Mouse (Mus musculus) erythroblast, embryonic 14.5 days (primary cell): ENCODE measurements at regions not wholly inside any gene's neighbourhood (a gene's known extent, or its start where the extent isn't known, plus 50 kb on each side); places are given as distances from the start of the nearest gene placed in this dataset.
"Not testable (repeated sequence)": the region's sequence is repeated elsewhere in the genome, so short reads cannot be mapped to it uniquely, and the experiment has no call there.

Experiments used
- H3K27me3 ChIP-seq: 2 replicates; pipeline ENCODE4 v1.6.1; 2012; ENCODE audit warnings: inconsistent platforms; ENCODE audit not compliant: control insufficient read depth
- H3K36me3 ChIP-seq: 2 replicates; pipeline ENCODE4 v1.6.1; 2012; ENCODE audit warnings: mild to moderate bottlenecking, inconsistent platforms; ENCODE audit not compliant: control insufficient read depth
- H3K4me1 ChIP-seq: 2 replicates; pipeline ENCODE4 v1.6.1; 2012; ENCODE audit warnings: inconsistent platforms; ENCODE audit not compliant: control insufficient read depth
- H3K4me3 ChIP-seq: replicated peaks from 2 replicates; pipeline ENCODE3; 2012; ENCODE audit warnings: moderate library complexity, mild to moderate bottlenecking, inconsistent platforms
- H3K9me3 ChIP-seq: 2 replicates; pipeline ENCODE4 v1.6.1; 2012; ENCODE audit warnings: low read length, inconsistent platforms, mixed read lengths; ENCODE audit not compliant: control insufficient read depth
- GATA1 ChIP-seq: IDR thresholded peaks from 2 replicates; pipeline ENCODE4 v1.6.1; 2012; ENCODE audit warnings: low read length, inconsistent platforms, mixed read lengths
- TAL1 ChIP-seq: IDR thresholded peaks from 3 replicates; pipeline ENCODE4 v1.6.1; 2012; ENCODE audit warnings: low read length, inconsistent platforms, mixed read lengths

DNA sequence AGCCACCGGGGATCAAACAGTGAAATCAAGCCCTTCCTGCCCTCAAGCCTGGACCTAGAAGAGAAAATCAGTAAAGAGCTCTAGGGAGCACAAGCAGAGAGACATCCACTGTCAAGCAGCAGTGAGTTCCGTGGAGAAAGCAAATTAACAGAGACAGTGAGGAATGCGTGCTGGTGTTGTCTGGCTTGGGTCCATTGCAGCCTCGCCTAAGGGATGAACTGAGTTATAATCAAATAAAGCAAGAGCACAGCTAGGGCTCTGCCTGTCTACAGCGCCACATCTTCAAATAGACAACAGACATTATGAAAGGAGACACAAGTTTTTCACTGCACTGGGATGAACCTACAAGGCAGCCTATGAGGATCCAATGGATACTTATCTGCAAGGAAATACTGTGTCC is 62.3 kb upstream of the Xcl1 start:
- TF ChIP-seq GATA1 (no peak), TAL1 (no peak)
- Histone ChIP-seq H3K4me1 (no peaks in the 10 kb centered on the region), H3K4me3 (no peak overlapping the region), H3K36me3 (no peaks in the 10 kb centered on the region), H3K27me3 (no peaks in the 10 kb centered on the region), H3K9me3 (peaks cover 2% of the 10 kb centered on the region; the same call in 1 of the 2 replicates)

DNA sequence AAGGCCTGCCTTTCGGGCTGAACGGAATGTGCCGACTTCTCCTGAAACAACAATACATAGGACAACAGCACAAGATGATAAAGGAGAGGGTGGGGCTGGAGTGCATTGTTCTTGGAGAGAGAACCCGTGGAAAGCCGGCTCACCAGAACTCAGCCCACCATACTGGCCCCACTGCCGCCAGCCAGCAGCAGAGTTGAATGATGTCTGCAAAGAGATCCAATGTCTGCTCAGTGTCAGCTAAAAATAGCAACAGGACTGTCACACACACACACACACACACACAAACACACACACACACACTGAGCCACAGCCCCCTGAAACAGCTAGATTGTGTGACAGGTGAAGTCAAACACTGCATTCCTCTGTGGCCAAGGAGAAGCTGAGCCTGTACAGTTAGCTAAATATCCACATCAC is 58.9 kb upstream of the Xcl1 start:
- Histone ChIP-seq H3K36me3 (no peaks in the 10 kb centered on the region), H3K4me1 (no peaks in the 10 kb centered on the region), H3K9me3 (no peaks in the 10 kb centered on the region), H3K27me3 (no peaks in the 10 kb centered on the region), H3K4me3 (no peak overlapping the region)
- TF ChIP-seq GATA1 (no peak), TAL1 (no peak)

DNA sequence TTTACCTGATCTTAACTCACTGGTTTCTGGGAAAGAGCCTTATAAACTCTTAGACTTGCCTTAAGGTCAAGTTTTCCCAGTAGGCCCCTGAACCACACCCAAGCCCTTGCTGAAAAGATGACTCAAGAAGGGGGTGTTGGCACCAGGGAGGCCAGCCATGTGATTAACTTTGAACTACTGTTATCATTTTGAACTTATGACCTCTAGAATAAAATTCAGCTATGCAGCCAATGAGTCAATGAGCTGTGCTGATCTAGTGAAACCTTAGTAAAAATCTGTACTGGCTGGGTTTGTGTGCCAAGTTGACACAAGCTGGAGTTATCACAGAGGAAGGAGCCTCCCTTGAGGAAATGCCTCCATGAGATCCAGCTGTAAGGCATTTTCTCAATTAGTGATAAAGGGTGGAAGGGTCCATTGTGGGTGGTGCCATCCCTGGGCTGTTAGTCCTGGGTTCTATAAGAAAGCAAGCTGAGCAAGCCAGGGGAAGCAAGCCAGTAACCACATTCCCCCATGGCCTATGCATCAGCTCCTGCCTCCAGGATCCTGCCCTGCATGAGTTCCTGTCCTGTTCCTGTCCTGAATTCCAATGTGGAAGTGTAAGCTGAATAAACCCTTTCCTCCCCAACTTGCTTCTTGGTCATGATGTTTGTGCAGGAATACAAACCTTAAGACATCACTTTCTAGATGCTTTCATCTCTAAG is 58.0 kb upstream of the Xcl1 start:
- H3K36me3 ChIP-seq, H3K27me3 ChIP-seq, H3K9me3 ChIP-seq, H3K4me3 ChIP-seq, H3K4me1 ChIP-seq: not testable (repeated sequence)

DNA sequence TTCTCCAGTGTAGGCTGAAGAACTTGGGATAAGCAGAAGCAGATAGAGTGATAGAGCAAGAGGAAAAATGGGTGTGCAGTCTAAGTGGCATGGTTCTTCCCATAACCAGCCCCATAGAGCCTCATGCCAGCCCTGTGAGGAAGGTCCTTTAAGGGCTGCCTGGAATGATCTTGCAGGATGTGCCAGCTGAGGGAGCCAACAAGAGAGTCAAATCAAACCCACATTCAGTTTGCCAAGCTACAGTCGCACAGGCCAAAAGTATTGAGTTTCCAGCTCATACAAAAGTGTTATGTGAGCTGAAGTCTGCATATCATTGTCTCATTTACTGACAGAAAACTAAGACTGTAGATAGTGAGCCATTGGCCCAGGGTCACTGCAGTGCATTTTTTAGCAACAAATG is 53.7 kb upstream of the Xcl1 start:
- Histone ChIP-seq H3K9me3 (peaks cover 11% of the 10 kb centered on the region; the same call in 1 of the 2 replicates), H3K4me3 (no peak overlapping the region), H3K36me3 (no peaks in the 10 kb centered on the region), H3K27me3 (no peaks in the 10 kb centered on the region), H3K4me1 (no peaks in the 10 kb centered on the region)
- no peak for TF ChIP-seq GATA1
- TF ChIP-seq TAL1 = no peak

DNA sequence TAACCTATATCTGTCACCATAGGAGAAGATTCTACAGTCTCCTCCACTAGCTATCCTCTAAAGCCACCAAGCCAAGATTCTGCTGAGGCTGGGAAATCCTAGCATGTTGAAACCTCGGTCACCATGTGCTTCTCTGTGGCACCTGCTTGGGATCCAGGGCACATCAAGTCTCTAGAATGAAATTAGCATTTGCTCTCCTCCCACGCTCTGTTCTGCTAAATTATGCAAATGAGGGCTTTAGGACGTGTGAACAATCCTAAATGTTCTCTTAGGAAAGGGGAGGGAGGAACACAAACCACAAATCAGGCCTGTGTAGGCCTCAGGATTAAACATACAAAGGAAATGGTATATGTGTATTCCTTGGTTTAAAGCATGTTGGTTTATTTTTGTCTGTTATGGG is 52.9 kb upstream of the Xcl1 start:
- H3K9me3 ChIP-seq = peaks cover 11% of the 10 kb centered on the region; the same call in 1 of the 2 replicates
- H3K4me1 ChIP-seq = no peaks in the 10 kb centered on the region
- no peak for TF ChIP-seq GATA1
- no peak for TF ChIP-seq TAL1
- H3K4me3 ChIP-seq = no peak overlapping the region
- no peaks in the 10 kb centered on the region for H3K27me3 ChIP-seq
- H3K36me3 ChIP-seq = no peaks in the 10 kb centered on the region

DNA sequence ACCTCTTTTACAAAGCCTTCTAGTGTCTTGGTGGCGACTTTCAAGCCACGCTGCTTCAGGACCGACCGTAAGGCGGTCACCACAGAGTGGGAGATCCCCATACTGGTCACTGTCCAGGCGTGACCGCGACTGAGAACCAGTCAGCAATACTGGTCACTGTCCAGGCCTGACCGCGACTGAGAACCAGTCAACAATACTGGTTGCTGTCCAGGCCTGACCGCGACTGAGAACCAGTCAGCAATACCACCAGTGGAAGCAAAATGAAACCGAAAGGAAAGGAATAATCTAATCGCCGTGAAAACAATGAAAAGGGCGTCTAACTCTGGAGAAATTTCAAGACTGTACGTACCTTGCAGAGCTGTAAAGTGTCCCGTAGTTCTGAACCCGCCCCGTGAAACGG is 50.2 kb upstream of the Xcl1 start:
- not testable (repeated sequence) for H3K4me1 ChIP-seq, H3K27me3 ChIP-seq, H3K36me3 ChIP-seq, H3K4me3 ChIP-seq
- peaks cover 11% of the 10 kb centered on the region; the same call in 1 of the 2 replicates for H3K9me3 ChIP-seq
